ENCODE assay signal across 8 mouse cellular contexts in genomic region chr2:92092817-92093216, GRCm38 (mm10). TPM values are rescaled to one million over a fixed set of nuclear protein-coding genes. Genes with fewer than 3 reads are reported as not detected.
DNase-seq lines count a peak whose midpoint lies in the region; ATAC-seq lines count a peak whose summit lies in the region.

Gene Phf21a (plus strand): TSS chr2:92093117.

- no peaks in the 10 kb centered on the region; the same call in 1 of the 2 replicates for H3K9me3 ChIP-seq in kidney, embryonic 16.5 days (ENCODE audit: low read length)
- no peaks in the 10 kb centered on the region for H3K9me3 ChIP-seq in midbrain, embryonic 15.5 days

- no peaks in the 10 kb centered on the region for H3K36me3 ChIP-seq in kidney, embryonic 16.5 days (ENCODE audit: insufficient read depth, low read length)
- no peaks in the 10 kb centered on the region for H3K36me3 ChIP-seq in midbrain, embryonic 15.5 days (replicated peaks)

- no peak within 1 kb of the TSS for H3K27ac ChIP-seq in kidney, embryonic 16.5 days (ENCODE audit: low read length)
- no peak within 1 kb of the TSS for H3K27ac ChIP-seq in midbrain, embryonic 15.5 days

- WGBS in kidney, embryonic 16.5 days: 62% methylated on average over 2 of the region's 2 CpGs
- 86% methylated on average over 2 of the region's 2 CpGs for WGBS in midbrain, embryonic 15.5 days

- H3K4me2 ChIP-seq in kidney, embryonic 16.5 days (replicated peaks; ENCODE audit: low read depth, low read length): no peak within 1 kb of the TSS
- H3K4me2 ChIP-seq in midbrain, embryonic 15.5 days: no peak within 1 kb of the TSS

- ATAC-seq in kidney, embryonic 16.5 days (ENCODE audit: low FRiP score, low TSS enrichment): no peak
- no peak for ATAC-seq in inflammation-experienced regulatory T-cells, adult 6 months
- ATAC-seq in midbrain, embryonic 15.5 days (replicated peaks): no peak

- no peak for DNase-seq in kidney, adult 8-10 months
- no peak for DNase-seq in adrenal gland, postnatal 10 days
- no peak for DNase-seq in gastrocnemius, postnatal 10 days
- DNase-seq in ovary, adult 18-20 months (ENCODE audit: low spot score): no peak
- no peak for DNase-seq in urinary bladder, postnatal 36 days (ENCODE audit: low spot score in 2 of 2)

- H3K4me3 ChIP-seq in kidney, embryonic 16.5 days (ENCODE audit: low read length): no peak within 1 kb of the TSS
- H3K4me3 ChIP-seq in midbrain, embryonic 15.5 days: no peak within 1 kb of the TSS

- no peaks in the 10 kb centered on the region for H3K27me3 ChIP-seq in kidney, embryonic 16.5 days (ENCODE audit: insufficient read depth, low read length)
- no peaks in the 10 kb centered on the region for H3K27me3 ChIP-seq in midbrain, embryonic 15.5 days (replicated peaks)

- H3K4me1 ChIP-seq in kidney, embryonic 16.5 days (ENCODE audit: insufficient read depth, low read length): no peaks in the 10 kb centered on the region
- H3K4me1 ChIP-seq in midbrain, embryonic 15.5 days: no peaks in the 10 kb centered on the region

- H3K9ac ChIP-seq in kidney, embryonic 16.5 days (replicated peaks; ENCODE audit: low read length): no peak within 1 kb of the TSS
- H3K9ac ChIP-seq in midbrain, embryonic 15.5 days: no peak within 1 kb of the TSS

RNA-seq across cellular contexts. Expression of gene Phf21a, which starts in this region (rescaled TPM):
- polyA plus RNA-seq in kidney, embryonic 16.5 days (2015; fragmentation: Nextera tagmentation; extraction: Ambion mirVana): 25.2 and 33.8 TPM in 2 replicates
- 10 to 100 TPM; 54.6 to 82.5 TPM for total RNA-seq in adrenal gland, postnatal 10 days (2021)
- total RNA-seq in gastrocnemius, postnatal 10 days (2021): 10 to 100 TPM; 27.1 to 44.4 TPM
- 10 to 100 TPM; 44.3 to 68.5 (median 54.2) TPM for polyA plus RNA-seq in inflammation-experienced regulatory T-cells, adult 6 months (2017; shearing (Covaris generic))
- 37.2 and 40.4 TPM in 2 replicates for polyA plus RNA-seq in midbrain, embryonic 15.5 days (2015; fragmentation: Nextera tagmentation; extraction: Ambion mirVana)
